Mouse (Mus musculus): Measurements from ENCODE around the gene Myo1e.

DNA sequence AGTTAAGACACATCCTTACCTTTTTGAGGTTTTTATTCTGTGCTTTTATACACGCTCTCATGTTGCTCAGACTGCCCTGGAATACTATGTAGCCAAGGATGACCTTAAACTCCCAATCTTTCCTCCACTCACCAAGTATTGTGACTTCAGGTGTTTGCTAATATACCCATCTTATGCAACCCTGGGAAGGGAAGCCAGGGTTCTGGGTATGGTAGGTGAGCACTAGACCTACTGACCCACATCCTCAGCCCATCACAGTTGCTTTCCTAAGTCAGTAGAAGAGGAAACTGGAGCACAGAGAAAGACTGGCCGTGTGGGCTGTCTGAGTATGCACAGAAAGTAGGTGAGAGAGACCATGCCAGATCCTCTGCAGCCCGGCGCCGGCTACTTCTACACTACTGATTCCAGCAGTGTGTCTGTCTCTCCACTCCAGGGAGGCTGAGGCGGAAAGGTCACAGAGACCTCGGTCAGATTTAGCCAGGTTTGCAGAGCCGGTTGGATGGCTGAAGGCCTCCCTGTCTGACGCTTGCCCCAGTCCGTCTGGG is 44.4 kb downstream of the Myo1e start:
- no peak for TF ChIP-seq CTCF (IDR thresholded peaks at IDR 0.05; ENCODE audit: low read depth)
- no peak for TF ChIP-seq EP300 (IDR thresholded peaks at IDR 0.05; ENCODE audit: low read depth)
